Mouse (Mus musculus) thymus, postnatal 10 days (tissue): ENCODE results near the gene Hspb2.

Source experiments
- DNase-seq, 2 experiments: peaks; one replicate each; pipeline ENCODE4 v3.0.0; 2021; ENCODE audit warnings: low spot score in 2 of 2

Hspb2 gene

DNA sequence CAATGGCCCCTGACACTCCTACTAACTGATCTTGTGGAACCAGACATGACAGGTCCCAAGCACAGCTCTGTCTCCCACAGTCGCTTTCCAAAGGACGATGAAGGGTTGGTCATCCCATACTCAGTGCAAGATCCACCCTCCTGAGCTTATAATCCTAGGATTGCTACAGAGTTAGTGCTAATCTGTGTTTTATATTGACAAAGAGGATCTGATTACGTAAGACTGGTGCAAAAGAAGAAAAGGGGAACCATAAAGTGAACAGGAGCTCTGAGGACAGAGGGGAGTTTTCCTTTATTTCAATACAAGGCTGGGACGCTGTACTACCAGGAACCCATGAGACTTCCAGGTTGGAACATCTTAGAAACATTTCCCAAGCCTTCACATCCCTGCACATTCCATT lies 40.8 kb downstream of the Hspb2 start:
- no peak for DNase-seq

DNA sequence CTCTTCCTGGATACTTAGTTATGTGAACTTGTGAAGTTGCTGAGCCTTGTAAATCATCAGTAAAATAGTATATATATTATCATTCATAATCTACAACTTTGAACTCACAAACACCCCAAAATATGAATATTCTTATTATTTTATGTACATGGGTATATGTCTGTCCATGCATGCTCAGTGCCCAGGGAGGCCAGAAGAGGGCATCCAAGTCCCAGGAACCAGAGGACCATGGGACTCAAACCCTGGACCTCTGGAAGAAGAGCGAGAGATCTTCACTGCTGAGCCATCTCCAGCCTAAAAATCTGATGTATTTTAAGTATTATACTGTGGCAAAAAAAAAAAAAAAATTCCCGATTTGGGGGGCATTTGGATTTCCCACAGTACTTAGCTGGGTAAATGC lies 43.0 kb downstream of the Hspb2 start:
- no peak for DNase-seq

DNA sequence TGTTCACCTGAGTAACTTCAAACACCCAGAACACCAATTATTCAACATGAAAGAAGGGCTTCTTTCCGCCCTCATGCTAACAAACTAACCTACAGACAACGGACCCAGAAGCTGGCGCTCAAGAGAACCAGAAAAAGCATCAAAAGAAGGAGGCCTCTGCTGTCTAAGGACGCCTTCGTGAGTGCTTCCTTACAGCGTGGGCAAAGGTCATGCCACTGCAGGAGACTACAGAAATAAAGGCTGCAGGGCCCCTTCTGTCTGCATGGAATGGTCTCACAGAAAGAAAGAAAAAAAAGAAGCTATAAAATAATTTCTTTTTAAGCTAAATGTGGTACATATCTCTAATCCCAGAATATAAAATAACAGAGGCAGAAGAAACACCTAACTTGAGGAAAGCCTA lies 47.2 kb downstream of the Hspb2 start:
- DNase-seq = no peak
